Mouse (Mus musculus) cortical plate, adult 2 months (tissue): ENCODE measurements around the gene Ip6k3. TPM values are rescaled to one million over a fixed set of nuclear protein-coding genes. Genes with fewer than 3 reads are reported as not detected.
A peak's percentile ranks its signal among the peaks of the same experiment; 100 is the strongest.

Experiments
- H3K27ac ChIP-seq: fragments of 200-500 bp; 2 replicates; pipeline ENCODE4 v1.5.1; 2012; ENCODE audit warnings: low read length, control low read depth, inconsistent platforms; ENCODE audit not compliant: insufficient read depth
- H3K4me1 ChIP-seq: fragments of 200-500 bp; 2 replicates; pipeline ENCODE4 v1.6.1; 2011; ENCODE audit warnings: low read length; ENCODE audit not compliant: control insufficient read depth, insufficient read depth
- H3K4me3 ChIP-seq: fragments of 200-500 bp; 2 replicates; pipeline ENCODE4 v1.5.1; 2011; ENCODE audit warnings: mild to moderate bottlenecking, low read length, control low read depth; ENCODE audit not compliant: insufficient read depth
- CTCF ChIP-seq: fragments of 200-500 bp; IDR thresholded peaks from 2 replicates; pipeline ENCODE4 v1.5.1; 2011; ENCODE audit warnings: mild to moderate bottlenecking, control low read depth, low read length; ENCODE audit not compliant: insufficient read depth; ENCODE audit errors: extremely low read depth
- POLR2A ChIP-seq: fragments of 200-500 bp; IDR thresholded peaks from 2 replicates; pipeline ENCODE4 v1.6.1; 2011; ENCODE audit warnings: mild to moderate bottlenecking, low read length, control low read depth; ENCODE audit not compliant: insufficient read depth; ENCODE audit errors: extremely low read depth
- polyA plus RNA-seq: library from polyadenylated mRNA; depleted of rRNA; stranded (reverse); fragments of >200 nt; gene quantifications from 2 replicates; pipeline ENCODE4 v1.2.3, GENCODE M21; 2012; rRNA removed

Ip6k3 gene
- polyA plus RNA-seq, 1 experiment: 1.1 TPM

DNA sequence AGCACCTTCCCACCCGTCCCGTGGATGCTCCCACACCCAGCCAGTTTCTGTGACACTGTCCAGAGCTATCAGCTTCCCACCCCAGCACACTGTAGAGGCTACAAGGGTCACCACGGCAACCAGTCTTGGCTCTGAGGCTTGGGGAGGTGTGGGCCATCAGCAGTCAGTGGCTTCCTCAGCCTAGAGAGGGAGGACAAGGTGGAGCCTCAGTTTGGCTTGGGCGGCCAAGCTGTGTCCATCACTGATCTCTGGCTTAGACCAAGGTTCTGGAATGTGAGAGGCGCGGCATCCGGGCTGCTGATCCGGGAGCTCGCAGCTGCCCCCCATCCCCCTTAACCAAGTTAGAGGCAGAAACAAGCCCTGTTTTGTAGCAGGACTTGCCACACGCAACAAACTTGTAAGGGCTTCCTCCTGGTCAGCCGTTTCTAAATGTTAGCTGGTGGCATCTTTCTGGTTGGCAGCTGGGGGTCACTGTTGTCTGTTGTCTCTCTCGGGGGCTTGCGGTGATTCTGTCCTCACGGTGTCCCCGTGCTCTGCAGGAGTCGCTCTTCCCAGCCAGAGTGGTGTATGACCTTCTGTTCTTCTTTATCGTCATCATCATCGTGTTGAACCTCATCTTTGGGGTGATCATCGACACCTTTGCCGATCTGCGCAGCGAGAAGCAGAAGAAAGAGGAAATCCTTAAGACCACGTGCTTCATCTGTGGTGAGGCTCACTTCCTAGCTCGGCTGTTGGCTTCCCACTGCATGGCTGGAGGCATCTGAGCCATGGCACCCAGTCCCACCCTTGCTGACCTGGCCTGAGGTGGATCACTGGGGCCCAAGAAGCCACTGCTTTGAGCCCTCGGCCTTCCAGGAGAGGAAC, 48.7 kb downstream of the Ip6k3 start:
- H3K27ac ChIP-seq: no peak overlapping the region
- peaks cover 4% of the 10 kb centered on the region for H3K4me1 ChIP-seq
- H3K4me3 ChIP-seq: no peak overlapping the region
- TF ChIP-seq POLR2A (no peak), CTCF (no peak)

DNA sequence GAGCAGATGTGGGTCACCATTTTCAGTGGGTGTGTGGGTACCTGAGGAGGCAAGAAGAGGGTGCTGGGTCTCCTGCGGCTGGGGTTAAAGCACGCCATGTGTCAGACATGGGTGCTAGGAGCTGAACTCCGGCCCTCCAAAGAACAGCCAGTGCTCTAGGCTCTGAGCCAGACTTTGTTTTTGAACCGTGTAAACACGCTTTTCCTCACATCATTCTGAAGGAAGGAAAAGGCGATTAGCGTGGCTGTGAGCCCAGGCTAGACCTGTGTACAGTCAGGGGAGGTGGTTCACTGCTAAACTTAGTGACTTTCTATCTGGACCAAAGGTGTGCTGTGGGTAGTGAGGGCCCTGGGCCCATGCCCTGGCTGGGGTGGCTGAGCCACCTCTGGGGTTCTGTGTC, 57.5 kb downstream of the Ip6k3 start:
- TF ChIP-seq CTCF: no peak
- Histone ChIP-seq H3K27ac (no peak overlapping the region), H3K4me3 (no peak overlapping the region)

DNA sequence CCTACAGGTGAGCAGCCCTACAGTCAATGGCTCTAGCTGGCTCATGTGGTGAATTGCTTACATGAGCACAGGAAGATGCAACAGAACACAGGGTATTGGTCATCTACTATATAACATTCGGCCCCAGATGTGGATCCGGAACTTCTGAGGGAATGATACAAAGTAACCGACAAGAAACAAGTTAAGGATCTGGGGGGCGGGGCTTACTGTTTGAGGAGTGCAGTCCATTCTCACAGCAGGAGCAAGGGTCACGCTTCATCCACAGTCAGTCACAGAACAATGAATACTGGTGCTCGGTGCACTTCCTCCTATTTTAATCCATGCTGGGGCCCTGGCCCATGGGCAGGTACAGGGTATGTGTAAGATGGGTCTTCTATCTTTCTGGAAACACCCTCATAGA, 59.7 kb downstream of the Ip6k3 start:
- H3K4me1 ChIP-seq: no peaks in the 10 kb centered on the region
- H3K27ac ChIP-seq: no peak overlapping the region
- no peak overlapping the region for H3K4me3 ChIP-seq
- TF ChIP-seq CTCF (no peak), POLR2A (no peak)

More for the DNA sequence above, 57.5 kb downstream of the Ip6k3 start:
- no peaks in the 10 kb centered on the region for H3K4me1 ChIP-seq

DNA sequence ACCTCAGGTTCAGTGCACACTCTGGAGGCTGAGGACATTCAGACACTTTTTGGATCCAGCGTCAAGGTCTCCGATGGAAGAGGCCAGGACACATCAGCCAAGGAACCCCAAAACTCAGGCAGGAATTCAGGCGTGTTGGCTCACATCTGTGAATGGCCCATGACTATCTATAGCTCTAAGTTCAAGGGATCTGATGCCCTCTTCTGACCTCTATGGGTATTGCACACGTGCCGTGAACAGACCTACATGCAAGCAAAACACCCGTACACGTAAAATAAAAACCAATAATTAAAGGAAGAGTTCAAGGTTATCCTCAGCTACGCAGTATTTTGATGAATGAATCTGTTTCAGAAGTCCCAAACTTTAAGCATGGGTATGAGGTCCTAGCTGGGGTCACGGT, 60.9 kb downstream of the Ip6k3 start:
- no peak overlapping the region for H3K27ac ChIP-seq
- H3K4me1 ChIP-seq: no peaks in the 10 kb centered on the region
- no peak overlapping the region for H3K4me3 ChIP-seq
- peak; percentile 31; the same call in 1 of the 2 replicates for TF ChIP-seq CTCF
- TF ChIP-seq POLR2A: no peak

DNA sequence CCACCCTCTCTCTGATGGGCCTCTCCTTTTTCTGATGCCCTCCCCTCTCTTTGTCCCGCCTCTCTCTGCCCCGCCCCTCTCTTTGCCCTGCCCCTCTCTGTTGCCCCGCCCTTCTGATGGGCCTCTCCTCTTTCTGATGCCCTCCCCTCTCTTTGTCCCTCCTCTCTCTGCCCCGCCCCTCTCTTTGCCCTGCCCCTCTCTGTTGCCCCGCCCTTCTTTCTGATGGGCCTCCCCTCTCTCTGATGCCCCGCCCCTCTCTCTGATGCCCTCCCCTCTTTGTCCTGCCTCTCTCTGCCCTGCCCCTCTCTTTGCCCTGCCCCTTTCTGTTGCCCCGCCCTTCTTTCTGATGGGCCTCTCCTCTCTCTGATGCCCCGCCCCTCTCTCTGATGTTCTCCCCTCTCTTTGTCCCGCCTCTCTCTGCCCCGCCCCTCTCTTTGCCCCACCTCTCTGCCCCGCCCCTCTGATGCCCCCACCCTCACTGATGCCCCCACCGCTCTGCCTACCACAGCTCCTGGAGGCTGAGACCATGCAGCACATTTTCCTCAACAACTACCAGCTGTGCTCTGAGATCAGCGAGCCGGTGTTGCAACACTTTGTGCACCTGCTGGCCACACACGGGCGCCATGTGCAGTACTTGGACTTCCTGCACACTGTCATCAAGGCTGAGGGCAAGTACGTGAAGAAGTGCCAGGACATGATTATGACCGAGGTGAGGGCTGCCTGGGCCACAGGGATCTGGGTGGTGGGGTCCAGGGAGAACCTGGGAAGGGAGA, 61.7 kb downstream of the Ip6k3 start:
- H3K4me3 ChIP-seq: no peak overlapping the region
- H3K4me1 ChIP-seq: no peaks in the 10 kb centered on the region
- TF ChIP-seq CTCF: no peak
- no peak for TF ChIP-seq POLR2A

DNA sequence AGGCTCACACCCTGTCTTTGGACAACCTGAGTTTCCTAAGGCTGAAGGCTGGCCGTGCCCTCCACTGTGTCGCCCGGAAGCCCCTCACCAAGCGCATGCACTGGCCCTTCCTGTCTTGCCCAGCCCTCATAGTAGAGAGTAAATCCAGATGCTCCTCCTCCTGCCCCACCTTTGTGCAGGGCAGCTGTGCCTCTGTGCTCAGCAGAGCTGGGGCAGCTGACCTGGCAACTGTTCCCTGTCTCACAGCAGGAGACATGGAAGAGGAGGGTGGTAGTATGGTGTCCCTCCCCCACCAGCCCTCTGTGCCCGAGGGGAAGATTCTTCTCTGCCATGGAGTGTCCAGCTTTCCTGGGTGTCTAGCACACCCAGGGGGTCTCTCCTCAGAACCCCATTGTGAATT, 65.9 kb downstream of the Ip6k3 start:
- no peaks in the 10 kb centered on the region for H3K4me1 ChIP-seq
- TF ChIP-seq POLR2A (no peak), CTCF (no peak)
- no peak overlapping the region for H3K4me3 ChIP-seq
- no peak overlapping the region for H3K27ac ChIP-seq

More for the DNA sequence above, 61.7 kb downstream of the Ip6k3 start:
- no peak overlapping the region for H3K27ac ChIP-seq

DNA sequence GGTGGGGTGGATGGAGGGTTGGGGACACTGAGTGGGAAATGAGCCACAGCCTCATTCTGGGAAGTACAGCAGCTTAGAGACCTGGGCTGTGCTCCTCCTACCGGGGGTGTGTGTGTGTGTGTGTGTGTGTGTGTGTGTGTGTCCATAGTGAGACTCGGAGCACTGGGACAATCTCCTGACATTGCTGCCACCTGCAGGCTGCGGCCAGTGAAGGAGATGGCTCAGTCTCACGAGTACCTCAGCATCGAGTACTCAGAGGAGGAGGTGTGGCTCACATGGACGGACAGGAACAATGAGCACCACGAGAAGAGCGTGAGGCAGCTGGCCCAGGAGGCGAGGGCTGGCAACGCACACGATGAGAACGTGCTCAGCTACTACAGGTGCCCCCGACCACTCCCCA, 71.9 kb downstream of the Ip6k3 start:
- Histone ChIP-seq H3K27ac (no peak overlapping the region), H3K4me3 (no peak overlapping the region), H3K4me1 (no peaks in the 10 kb centered on the region)
- no peak for TF ChIP-seq POLR2A
- TF ChIP-seq CTCF: peak; percentile 57

Other genes with a start within 250 kb of the Ip6k3 start
- 47.7 and 48.1 TPM in 2 replicates for gene Phf1, start 234.7 kb downstream of the Ip6k3 start, polyA plus RNA-seq
- gene Cuta, start 228.2 kb downstream of the Ip6k3 start, polyA plus RNA-seq: 136 and 139 TPM in 2 replicates
- 185 and 195 TPM in 2 replicates for gene Syngap1, start 226.5 kb downstream of the Ip6k3 start, polyA plus RNA-seq
- 13.9 and 14.5 TPM in 2 replicates for gene Zbtb9, start 194.6 kb downstream of the Ip6k3 start, polyA plus RNA-seq
- gene Bak1, start 138.8 kb downstream of the Ip6k3 start, polyA plus RNA-seq: 17.3 and 19.3 TPM in 2 replicates
- 2.4 and 2.6 TPM in 2 replicates for gene Itpr3, start 110.5 kb downstream of the Ip6k3 start, polyA plus RNA-seq
- 438 and 459 TPM in 2 replicates for gene Uqcc2, start 33.9 kb downstream of the Ip6k3 start, polyA plus RNA-seq
- gene Lemd2, start 36.7 kb upstream of the Ip6k3 start, polyA plus RNA-seq: 64.0 TPM in 2 replicates